Mouse (Mus musculus): ENCODE data around the gene Abcc2.

GRCm38 (mm10) chr19:43875996-43876395, 94.0 kb downstream of the Abcc2 start:
- TF ChIP-seq GATA1 (IDR thresholded peaks at IDR 0.05; ENCODE audit: borderline replicate concordance, low read length) (no peak), FLI1 (IDR thresholded peaks at IDR 0.05; ENCODE audit: low read length) (no peak)

Measured in megakaryocyte, embryonic 14.5 days (primary cell).